Mouse (Mus musculus): ENCODE measurements around the gene Sel1l2.

GRCm38 (mm10) chr2:140439081-140439480, 49.6 kb upstream of the Sel1l2 start:
- TF ChIP-seq CTCF (conservative IDR thresholded peaks at IDR 0.05; ENCODE audit: low read length) (no peak), POU5F1 (IDR thresholded peaks at IDR 0.05; ENCODE audit: borderline replicate concordance, low read length) (no peak), NANOG (IDR thresholded peaks at IDR 0.05; ENCODE audit: borderline replicate concordance, low read length) (no peak)
